ENCODE assay signal across 20 mouse cellular contexts in genomic region chr5:68329311-68329710, GRCm38 (mm10).
DNase-seq lines count a peak whose midpoint lies in the region; ATAC-seq and TF ChIP-seq lines count a peak whose summit lies in the region.
"Had no signal": no experiment of that assay in that cellular context is flagged by ENCODE, and none has a peak within 500 bp of the region (broad histone marks: within the 10 kb centered on the region; RNA-seq: fewer than 3 reads in every experiment).

No protein-coding gene starts in this region.

- TF ChIP-seq POLR2A in kidney, adult 2 months (IDR thresholded peaks at IDR 0.05; ENCODE audit: low read depth, low read length), result no peak

- H3K27ac ChIP-seq in kidney, adult 2 months (ENCODE audit: insufficient read depth, low read depth, low read length), result peak overlapping the region; percentile 38; the same call in 1 of the 2 replicates
- H3K27ac ChIP-seq: embryonic facial prominence, embryonic 12.5 days; hindbrain, embryonic 12.5 days; liver, embryonic 15.5 days; macrophage; midbrain, embryonic 12.5 days; stomach, embryonic 15.5 days had no signal

- H3K27me3 ChIP-seq in kidney, adult 2 months (replicated peaks; ENCODE audit: control insufficient read depth, insufficient read depth, low read length), result no peaks in the 10 kb centered on the region
- H3K27me3 ChIP-seq: CH12.LX; embryonic facial prominence, embryonic 12.5 days; hindbrain, embryonic 12.5 days; liver, embryonic 15.5 days; midbrain, embryonic 12.5 days; stomach, embryonic 15.5 days had no signal

- H3K4me3 ChIP-seq in kidney, adult 2 months (ENCODE audit: insufficient read depth, low read depth, low read length), result no peak overlapping the region
- H3K4me3 ChIP-seq: embryonic facial prominence, embryonic 12.5 days; hindbrain, embryonic 12.5 days; liver, embryonic 15.5 days; midbrain, embryonic 12.5 days; stomach, embryonic 15.5 days had no signal

- DNase-seq in cerebellum, postnatal 4 days (ENCODE audit: low spot score in 2 of 2), result no peak
- peak; percentile 2 for DNase-seq in kidney, adult 2 months
- no peak for DNase-seq in kidney, adult 8-10 months
- DNase-seq in retina, postnatal 1 day, result peak; percentile 57
- no peak for DNase-seq in retina, embryonic 14.5 days (ENCODE audit: low spot score)
- no peak for DNase-seq in MN1 (ENCODE audit: low spot score)
- DNase-seq: adrenal gland, adult 8-10 months; gastrocnemius, postnatal 25 days; kidney, postnatal 14 days; spleen, adult 18-20 months had no signal

- 71% methylated on average over 3 of the region's 3 CpGs for WGBS in kidney, adult 2 months

- H3K36me3 ChIP-seq in kidney, adult 2 months (ENCODE audit: control insufficient read depth, insufficient read depth, low read length), result no peaks in the 10 kb centered on the region
- H3K36me3 ChIP-seq: embryonic facial prominence, embryonic 12.5 days; hindbrain, embryonic 12.5 days; liver, embryonic 15.5 days; midbrain, embryonic 12.5 days; stomach, embryonic 15.5 days had no signal

- H3K4me1 ChIP-seq in kidney, adult 2 months (ENCODE audit: control insufficient read depth, insufficient read depth, low read length), result no peaks in the 10 kb centered on the region
- H3K4me1 ChIP-seq: embryonic facial prominence, embryonic 12.5 days; hindbrain, embryonic 12.5 days; liver, embryonic 15.5 days; midbrain, embryonic 12.5 days; stomach, embryonic 15.5 days had no signal

- peak; percentile 47 for ATAC-seq in cerebellum, adult (ENCODE audit: insufficient number of reproducible peaks, low FRiP score, low TSS enrichment)
- ATAC-seq in erythroid progenitor cell, adult 5-6 weeks (replicated peaks; ENCODE audit: low FRiP score, poor library complexity, severe bottlenecking), result no peak
- ATAC-seq: intestine, postnatal 0 days had no signal

- no peak for TF ChIP-seq CTCF in kidney, adult 2 months (conservative IDR thresholded peaks at IDR 0.05; ENCODE audit: insufficient read depth, insufficient read length, low read depth, low read length)

Comparison
In these comparisons a context has a peak if more than half of its experiments do, and no peak if none do; other contexts are left out.
1. DNase-seq: peak in kidney, adult 2 months (single experiment) and retina, postnatal 1 day (single experiment); none in cerebellum, postnatal 4 days (0 of 2), kidney, adult 8-10 months (0 of 2), retina, embryonic 14.5 days (single experiment) and MN1 (single experiment).